Mouse (Mus musculus) megakaryocyte, embryonic 14.5 days (primary cell): ENCODE data around the gene Tfdp1.

ENCODE experiments used
- FLI1 ChIP-seq: IDR thresholded peaks from 2 replicates; pipeline ENCODE4 v1.6.1; 2012; ENCODE audit warnings: low read length, inconsistent platforms, mixed read lengths
- GATA1 ChIP-seq: IDR thresholded peaks from 3 replicates; pipeline ENCODE4 v1.6.1; 2012; ENCODE audit warnings: mixed read lengths, low read length, inconsistent platforms, borderline replicate concordance

GRCm38 (mm10) chr8:13356221-13356620 is 17.7 kb downstream of the Tfdp1 start:
- TF ChIP-seq GATA1 (no peak), FLI1 (no peak)
